Mouse (Mus musculus) embryonic facial prominence, embryonic 12.5 days (tissue): Measurements from ENCODE around the gene Cdh13. TPM values are rescaled to one million over a fixed set of nuclear protein-coding genes. Genes with fewer than 3 reads are reported as not detected.

Source experiments
- ATAC-seq: fragments of 200-750 bp; cut with Nextera tagmentation; 2 replicates; pipeline ENCODE4 v1.8.0; 2017; ENCODE audit not compliant: insufficient number of reproducible peaks, insufficient read depth, low FRiP score, low TSS enrichment
- H3K27ac ChIP-seq: fragments of 300-500 bp; sonication (generic); 2 replicates; pipeline ENCODE4 v1.5.1; 2016; ENCODE audit warnings: mild to moderate bottlenecking
- H3K27me3 ChIP-seq: fragments of 300-500 bp; sonication (generic); 2 replicates; pipeline ENCODE4 v1.6.1; 2016; ENCODE audit warnings: mild to moderate bottlenecking, moderate library complexity
- H3K36me3 ChIP-seq: fragments of 300-500 bp; sonication (generic); 2 replicates; pipeline ENCODE4 v1.6.1; 2016; ENCODE audit warnings: mild to moderate bottlenecking
- H3K4me1 ChIP-seq: fragments of 300-500 bp; sonication (generic); 2 replicates; pipeline ENCODE4 v1.6.1; 2016
- H3K4me2 ChIP-seq: fragments of 300-500 bp; sonication (generic); replicated peaks from 2 replicates; pipeline ENCODE4 v1.6.1; 2016; ENCODE audit warnings: mild to moderate bottlenecking, moderate library complexity
- H3K4me3 ChIP-seq: fragments of 300-500 bp; sonication (generic); 2 replicates; pipeline ENCODE4 v1.5.1; 2016; ENCODE audit warnings: mild to moderate bottlenecking
- H3K9ac ChIP-seq: fragments of 300-500 bp; sonication (generic); 2 replicates; pipeline ENCODE4 v1.6.1; 2016; ENCODE audit warnings: mild to moderate bottlenecking, moderate library complexity
- H3K9me3 ChIP-seq: fragments of 300-500 bp; sonication (generic); 2 replicates; pipeline ENCODE4 v1.6.1; 2016; ENCODE audit warnings: mild to moderate bottlenecking, moderate library complexity
- WGBS: fragments of 180-500 bp; shearing (Covaris S2); methylation state at CpG from one replicate; pipeline ENCODE4 v1.1.7; 2016; 5-methylcytosine and 5-hydroxymethylcytosine counted together
- polyA plus RNA-seq: library from polyadenylated mRNA; unstranded; fragments of >200 nt; fragmentation: Nextera tagmentation; extraction: Ambion mirVana; gene quantifications from 2 replicates; pipeline ENCODE4 v1.2.1, GENCODE M21; 2016

Gene Cdh13
- 9.6 and 10.6 TPM in 2 replicates for polyA plus RNA-seq

DNA sequence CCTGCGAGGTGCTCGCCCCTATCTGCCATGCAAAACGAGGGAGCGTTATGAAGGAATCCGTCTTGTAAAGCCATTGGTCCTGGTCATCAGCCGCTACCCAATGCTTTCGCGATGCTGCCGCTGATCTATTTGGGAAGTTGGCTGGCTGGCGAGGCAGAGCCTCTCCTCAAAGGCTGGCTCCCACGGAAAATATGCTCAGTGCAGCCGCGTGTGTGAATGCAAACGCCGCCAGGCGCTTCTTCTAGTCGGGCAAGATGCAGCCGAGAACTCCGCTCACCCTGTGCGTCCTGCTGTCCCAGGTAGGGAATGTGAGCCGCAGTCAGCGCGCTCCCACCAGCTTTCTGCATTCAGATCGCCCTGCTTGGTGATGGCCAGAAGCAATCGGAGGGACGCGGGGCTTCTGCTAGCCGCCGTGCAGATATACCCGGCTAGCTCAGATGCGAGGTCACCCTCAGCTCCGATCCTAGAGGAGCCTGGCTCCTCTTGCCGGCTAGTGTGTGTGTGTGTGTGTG, at the start of gene Cdh13:
TSS of gene Cdh13 (plus strand) at position 134 of the 512 bp plus-strand sequence.
- H3K27ac ChIP-seq = peak within 1 kb of the TSS; percentile 17; the same call in 1 of the 2 replicates
- ATAC-seq = no peak

DNA sequence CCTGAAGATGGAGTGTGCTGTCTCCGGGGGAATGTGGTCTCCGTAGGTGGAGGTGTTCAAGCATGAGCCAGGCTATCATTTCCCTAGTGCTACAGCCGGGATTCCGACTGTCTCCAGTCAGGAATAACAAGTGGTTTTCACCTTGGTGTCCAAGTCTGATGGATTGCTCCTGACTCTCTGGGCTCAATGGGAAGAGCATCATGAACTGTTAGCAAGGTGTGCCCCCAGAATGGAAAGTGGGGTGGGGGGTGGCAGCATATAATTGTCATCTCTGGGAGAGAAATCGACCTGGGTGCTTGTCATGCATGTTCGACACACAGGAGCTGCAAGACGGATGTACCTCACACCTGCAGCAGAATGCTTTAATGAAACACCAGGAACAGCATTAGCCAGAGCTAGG, 47.9 kb upstream of the Cdh13 start:
- no peak overlapping the region for H3K4me3 ChIP-seq
- no peak for ATAC-seq
- no peaks in the 10 kb centered on the region for H3K36me3 ChIP-seq
- H3K27me3 ChIP-seq = no peaks in the 10 kb centered on the region
- 85% methylated on average over 7 of the region's 7 CpGs for WGBS
- H3K4me2 ChIP-seq = no peak overlapping the region
- no peak overlapping the region for H3K27ac ChIP-seq
- no peak overlapping the region for H3K9ac ChIP-seq
- H3K4me1 ChIP-seq = no peaks in the 10 kb centered on the region
- no peaks in the 10 kb centered on the region for H3K9me3 ChIP-seq

More for the DNA sequence above, at the start of gene Cdh13:
- H3K36me3 ChIP-seq = no peaks in the 10 kb centered on the region
- H3K4me1 ChIP-seq = peaks cover 14% of the 10 kb centered on the region; the same call in 1 of the 2 replicates
- H3K4me2 ChIP-seq = peak within 1 kb of the TSS; percentile 87
- H3K4me3 ChIP-seq = peak within 1 kb of the TSS; percentile 47
- WGBS = under 1% methylated on average over 33 of the region's 33 CpGs
- H3K9me3 ChIP-seq = no peaks in the 10 kb centered on the region
- H3K9ac ChIP-seq = peak within 1 kb of the TSS; percentile 55
- H3K27me3 ChIP-seq = peaks cover 53% of the 10 kb centered on the region

DNA sequence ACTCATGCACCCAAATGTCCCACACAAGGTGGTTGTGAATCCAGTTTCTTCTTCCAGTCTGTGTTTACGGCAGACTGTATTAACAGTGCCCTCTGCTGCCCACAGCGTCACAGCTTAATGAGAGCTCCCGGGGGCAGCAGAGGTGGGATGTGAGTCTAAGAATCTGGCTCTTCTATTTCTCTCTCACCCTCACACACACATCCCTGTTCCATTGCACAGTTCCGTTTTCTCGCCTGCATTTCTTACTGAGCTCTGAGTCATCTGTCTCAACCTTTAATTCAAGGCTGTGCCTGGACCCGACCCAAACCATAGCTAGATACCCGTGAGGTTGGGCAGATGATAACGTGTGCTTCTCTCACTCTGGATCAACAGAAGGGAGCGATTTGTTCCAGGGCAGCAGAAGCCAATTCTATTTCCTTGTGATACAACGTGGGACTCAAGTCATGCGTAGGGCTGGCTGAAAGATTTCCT, 46.3 kb upstream of the Cdh13 start:
- H3K4me3 ChIP-seq = no peak overlapping the region
- no peak overlapping the region for H3K27ac ChIP-seq
- H3K4me2 ChIP-seq = no peak overlapping the region
- no peak for ATAC-seq
- H3K36me3 ChIP-seq = no peaks in the 10 kb centered on the region
- no peaks in the 10 kb centered on the region for H3K4me1 ChIP-seq
- WGBS = 72% methylated on average over 11 of the region's 11 CpGs
- H3K27me3 ChIP-seq = no peaks in the 10 kb centered on the region
- no peaks in the 10 kb centered on the region for H3K9me3 ChIP-seq
- no peak overlapping the region for H3K9ac ChIP-seq

DNA sequence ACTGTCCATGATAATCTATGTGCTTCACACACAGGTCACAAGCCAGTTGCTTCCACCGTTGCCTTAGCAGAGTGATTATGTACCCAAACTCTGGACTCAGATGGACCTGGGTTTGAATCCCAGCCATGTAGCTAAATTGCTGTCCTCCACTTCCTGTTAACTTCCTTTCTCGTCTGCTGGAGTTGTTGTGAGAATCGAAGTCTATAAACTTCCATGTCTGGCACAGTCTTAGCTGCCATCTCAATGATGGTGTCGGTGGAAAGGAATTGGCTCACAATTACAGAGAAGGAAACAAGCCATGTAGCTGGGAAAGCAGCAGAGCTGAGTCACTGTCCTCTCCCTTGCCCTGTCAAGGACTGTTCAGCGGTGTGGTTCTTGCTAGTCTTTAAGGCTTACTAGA, 45.4 kb upstream of the Cdh13 start:
- no peak for ATAC-seq
- Histone ChIP-seq H3K27me3 (no peaks in the 10 kb centered on the region), H3K9me3 (no peaks in the 10 kb centered on the region), H3K4me1 (no peaks in the 10 kb centered on the region), H3K27ac (no peak overlapping the region), H3K36me3 (no peaks in the 10 kb centered on the region), H3K4me3 (no peak overlapping the region), H3K4me2 (no peak overlapping the region), H3K9ac (no peak overlapping the region)
- 82% methylated on average over 5 of the region's 5 CpGs for WGBS

- 63% methylated on average over 1 of the region's 1 CpGs for WGBS
- Histone ChIP-seq H3K9ac (no peak overlapping the region), H3K4me1 (no peaks in the 10 kb centered on the region), H3K4me2 (no peak overlapping the region), H3K4me3 (no peak overlapping the region), H3K9me3 (no peaks in the 10 kb centered on the region), H3K27ac (no peak overlapping the region), H3K27me3 (no peaks in the 10 kb centered on the region), H3K36me3 (no peaks in the 10 kb centered on the region)
- ATAC-seq = no peak
These were observed 44.3 kb upstream of the Cdh13 start for GRCm38 (mm10) chr8:118239186-118239585.

- no peak for ATAC-seq
These were observed 34.2 kb upstream of the Cdh13 start for GRCm38 (mm10) chr8:118249319-118249718.

GRCm38 (mm10) chr8:118249923-118250322, 33.6 kb upstream of the Cdh13 start:
- H3K36me3 ChIP-seq = no peaks in the 10 kb centered on the region
- no peak for ATAC-seq

More at GRCm38 (mm10) chr8:118249319-118249718, 34.2 kb upstream of the Cdh13 start:
- H3K4me2 ChIP-seq = no peak overlapping the region
- H3K36me3 ChIP-seq = no peaks in the 10 kb centered on the region
- H3K9ac ChIP-seq = no peak overlapping the region
- no peaks in the 10 kb centered on the region for H3K27me3 ChIP-seq
- H3K4me1 ChIP-seq = no peaks in the 10 kb centered on the region
- H3K27ac ChIP-seq = no peak overlapping the region
- no peak overlapping the region for H3K4me3 ChIP-seq
- 75% methylated on average over 5 of the region's 5 CpGs for WGBS
- H3K9me3 ChIP-seq = no peaks in the 10 kb centered on the region

GRCm38 (mm10) chr8:118263117-118263516, 20.4 kb upstream of the Cdh13 start:
- ATAC-seq = no peak
- Histone ChIP-seq H3K9me3 (no peaks in the 10 kb centered on the region), H3K27ac (no peak overlapping the region), H3K27me3 (no peaks in the 10 kb centered on the region), H3K4me3 (no peak overlapping the region), H3K36me3 (no peaks in the 10 kb centered on the region), H3K4me2 (no peak overlapping the region), H3K9ac (no peak overlapping the region), H3K4me1 (no peaks in the 10 kb centered on the region)
- 64% methylated on average over 4 of the region's 4 CpGs for WGBS

More at GRCm38 (mm10) chr8:118249923-118250322, 33.6 kb upstream of the Cdh13 start:
- Histone ChIP-seq H3K4me3 (no peak overlapping the region), H3K27me3 (no peaks in the 10 kb centered on the region), H3K4me2 (no peak overlapping the region), H3K4me1 (no peaks in the 10 kb centered on the region), H3K9ac (no peak overlapping the region), H3K27ac (no peak overlapping the region), H3K9me3 (no peaks in the 10 kb centered on the region)
- 85% methylated on average over 7 of the region's 7 CpGs for WGBS

DNA sequence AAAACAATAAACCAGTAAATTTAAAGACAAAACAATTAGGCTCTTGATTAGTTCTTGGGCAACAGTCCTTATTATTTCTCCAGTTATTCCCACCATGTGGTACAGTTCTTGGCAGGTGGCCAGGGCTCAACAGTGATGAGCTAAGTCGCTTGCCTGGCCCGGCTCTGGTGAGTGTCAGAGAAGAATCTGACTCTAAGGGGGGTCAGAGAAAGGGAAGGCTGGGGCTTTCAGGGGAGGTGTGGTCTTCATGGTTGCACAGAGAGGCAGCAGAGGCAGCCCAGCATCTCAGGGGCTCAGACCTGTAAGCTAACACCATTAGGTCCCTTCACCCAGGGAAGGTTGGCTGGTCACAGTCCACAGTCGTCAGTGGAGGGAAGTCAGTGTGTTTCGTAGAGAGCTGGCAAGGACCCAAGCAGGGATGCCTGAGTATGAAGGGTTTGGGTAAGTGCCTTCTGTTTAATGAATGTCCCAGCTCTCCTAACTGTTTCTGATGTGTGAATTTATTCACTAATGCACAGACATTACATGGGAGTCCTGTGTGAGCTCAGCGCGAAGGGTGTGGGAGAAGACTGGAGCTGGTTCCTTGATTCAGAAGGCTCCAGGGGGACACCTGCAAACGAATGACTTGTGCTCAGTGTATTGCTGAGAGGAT, 12.7 kb upstream of the Cdh13 start:
- 54% methylated on average over 7 of the region's 7 CpGs for WGBS
- H3K36me3 ChIP-seq = no peaks in the 10 kb centered on the region
- H3K4me2 ChIP-seq = no peak overlapping the region
- H3K4me1 ChIP-seq = peaks cover 23% of the 10 kb centered on the region
- H3K27me3 ChIP-seq = no peaks in the 10 kb centered on the region
- ATAC-seq = 0 out of 2 replicates have a peak, but pooled peaks have one; percentile 30
- no peak overlapping the region for H3K27ac ChIP-seq
- no peak overlapping the region for H3K9ac ChIP-seq
- H3K4me3 ChIP-seq = no peak overlapping the region
- H3K9me3 ChIP-seq = no peaks in the 10 kb centered on the region

GRCm38 (mm10) chr8:118272493-118272892, 11.0 kb upstream of the Cdh13 start:
- WGBS = 41% methylated on average over 1 of the region's 1 CpGs

GRCm38 (mm10) chr8:118274243-118274642, 9.3 kb upstream of the Cdh13 start:
- no peaks in the 10 kb centered on the region for H3K27me3 ChIP-seq
- no peak overlapping the region for H3K4me3 ChIP-seq
- H3K4me1 ChIP-seq = peaks cover 23% of the 10 kb centered on the region
- no peak for ATAC-seq
- no peak overlapping the region for H3K9ac ChIP-seq
- no peak overlapping the region for H3K27ac ChIP-seq
- H3K9me3 ChIP-seq = no peaks in the 10 kb centered on the region
- WGBS = 80% methylated on average over 9 of the region's 9 CpGs
- no peak overlapping the region for H3K4me2 ChIP-seq
- no peaks in the 10 kb centered on the region for H3K36me3 ChIP-seq

More at GRCm38 (mm10) chr8:118272493-118272892, 11.0 kb upstream of the Cdh13 start:
- H3K4me2 ChIP-seq = no peak overlapping the region
- peaks cover 23% of the 10 kb centered on the region for H3K4me1 ChIP-seq
- no peak overlapping the region for H3K9ac ChIP-seq
- no peaks in the 10 kb centered on the region for H3K27me3 ChIP-seq
- no peaks in the 10 kb centered on the region for H3K9me3 ChIP-seq
- no peaks in the 10 kb centered on the region for H3K36me3 ChIP-seq
- H3K27ac ChIP-seq = no peak overlapping the region
- ATAC-seq = no peak
- H3K4me3 ChIP-seq = no peak overlapping the region

- no peaks in the 10 kb centered on the region for H3K9me3 ChIP-seq
- ATAC-seq = no peak
- H3K4me3 ChIP-seq = no peak overlapping the region
- H3K27me3 ChIP-seq = no peaks in the 10 kb centered on the region
- H3K36me3 ChIP-seq = no peaks in the 10 kb centered on the region
- no peak overlapping the region for H3K27ac ChIP-seq
- no peak overlapping the region for H3K4me2 ChIP-seq
- WGBS = 9% methylated on average over 4 of the region's 4 CpGs
- no peak overlapping the region for H3K9ac ChIP-seq
- peaks cover 23% of the 10 kb centered on the region for H3K4me1 ChIP-seq
These were observed 8.8 kb upstream of the Cdh13 start for GRCm38 (mm10) chr8:118274688-118275087.
